Mouse (Mus musculus): Measurements from ENCODE around the gene Gpld1. TPM values are rescaled to one million over a fixed set of nuclear protein-coding genes. Genes with fewer than 3 reads are reported as not detected.
A peak's percentile ranks its signal among the peaks of the same experiment; 100 is the strongest.
"Not testable (repeated sequence)": the region's sequence is repeated elsewhere in the genome, so short reads cannot be mapped to it uniquely, and the experiment has no call there.

The Gpld1 gene
- total RNA-seq, 2 experiments from 2014 or later: 0.40 to 0.54 TPM

DNA sequence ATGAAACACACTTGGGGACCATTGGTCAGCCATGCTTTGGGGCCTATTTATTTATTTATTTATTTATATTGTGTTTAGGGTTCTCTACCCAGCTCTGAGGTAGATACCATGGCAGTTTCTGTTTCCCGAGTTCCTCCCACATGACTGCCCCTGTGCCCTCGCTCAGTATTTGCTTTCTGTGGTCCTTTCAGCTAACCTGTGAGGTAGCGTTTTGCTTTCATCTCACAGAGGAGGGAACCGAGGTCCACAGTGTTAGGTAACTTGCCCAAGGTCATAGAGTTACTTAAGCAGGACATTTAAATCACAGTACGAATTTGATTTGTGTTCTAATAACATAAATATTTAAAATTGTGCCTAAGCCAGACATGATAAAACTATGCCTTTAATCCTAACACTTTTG, 4.2 kb downstream of the Gpld1 start:
- no peak for DNase-seq

DNA sequence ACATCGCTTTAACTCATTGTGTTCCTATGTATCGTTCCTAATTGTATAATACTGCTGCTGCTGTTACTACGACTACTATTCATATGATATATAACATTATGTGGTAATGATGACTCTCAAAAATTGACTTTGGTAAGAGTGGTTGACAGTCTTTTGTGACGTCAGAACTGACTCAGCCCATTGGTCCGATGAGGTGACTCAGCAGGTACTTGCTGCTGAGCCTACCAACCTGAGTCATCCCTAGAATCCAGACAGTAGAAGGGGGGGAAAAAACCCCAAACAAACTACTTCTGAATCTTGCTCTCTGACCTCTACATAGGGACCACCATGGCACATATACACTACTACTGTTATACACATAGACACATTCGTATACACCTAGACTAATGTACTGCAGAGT, 5.9 kb downstream of the Gpld1 start:
- DNase-seq: no peak

DNA sequence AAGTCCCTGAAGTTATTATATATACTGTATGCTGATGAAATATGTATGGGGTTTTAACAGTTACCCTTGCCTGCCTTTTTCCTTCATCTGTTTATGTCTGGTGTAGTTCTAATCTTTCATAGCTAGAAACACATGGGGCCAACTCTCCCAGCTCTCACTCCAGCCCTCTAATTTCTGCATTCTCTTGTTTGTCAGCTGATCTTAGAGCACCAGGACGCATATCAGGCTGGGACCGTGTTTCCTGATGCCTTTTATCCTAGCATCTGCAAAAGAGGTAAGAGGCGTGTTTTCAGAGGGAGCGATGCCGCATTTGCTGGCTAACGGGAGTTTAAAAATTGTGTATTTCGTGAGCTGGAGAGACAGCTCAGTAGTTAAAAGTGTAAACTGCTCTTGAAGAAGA, 9.7 kb downstream of the Gpld1 start:
- DNase-seq: no peak

DNA sequence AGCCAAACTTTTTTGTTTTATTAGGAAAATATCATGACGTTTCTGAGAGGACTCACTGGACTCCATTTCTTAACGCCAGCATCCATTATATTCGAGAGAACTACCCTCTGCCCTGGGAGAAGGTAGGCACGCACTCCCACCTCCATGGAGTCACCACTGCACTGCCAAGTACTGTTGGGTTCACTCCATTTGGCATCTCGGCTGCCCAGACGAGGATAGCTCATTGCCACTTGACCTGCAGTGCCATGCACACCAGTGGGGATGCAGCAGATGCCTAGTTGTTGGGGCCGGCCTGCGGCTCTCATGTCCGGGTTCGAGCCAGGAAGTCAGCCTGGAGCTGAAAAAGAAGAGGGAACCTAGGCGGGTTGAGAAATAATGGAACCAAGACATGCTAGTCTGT, 12.1 kb downstream of the Gpld1 start:
- no peak for DNase-seq

DNA sequence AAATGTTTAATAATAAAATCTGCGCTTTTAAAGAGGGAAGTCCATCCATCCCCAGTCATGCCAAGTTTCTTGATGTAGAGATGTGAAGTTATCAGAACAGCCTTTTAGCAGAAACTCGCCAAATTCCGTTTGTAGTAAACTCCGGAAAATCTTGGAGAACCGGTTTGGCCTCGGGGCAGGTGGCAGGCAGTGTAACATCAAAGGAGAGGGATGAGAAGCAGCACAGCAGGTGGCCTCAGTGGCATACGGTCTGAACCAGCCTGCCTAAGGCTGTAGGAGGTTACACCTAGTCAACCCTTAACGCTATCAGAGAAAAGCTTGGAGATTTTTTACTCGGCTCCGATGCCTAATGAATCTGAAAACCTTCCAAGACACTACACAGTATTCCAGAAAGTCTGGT, 12.5 kb downstream of the Gpld1 start:
- DNase-seq: no peak

DNA sequence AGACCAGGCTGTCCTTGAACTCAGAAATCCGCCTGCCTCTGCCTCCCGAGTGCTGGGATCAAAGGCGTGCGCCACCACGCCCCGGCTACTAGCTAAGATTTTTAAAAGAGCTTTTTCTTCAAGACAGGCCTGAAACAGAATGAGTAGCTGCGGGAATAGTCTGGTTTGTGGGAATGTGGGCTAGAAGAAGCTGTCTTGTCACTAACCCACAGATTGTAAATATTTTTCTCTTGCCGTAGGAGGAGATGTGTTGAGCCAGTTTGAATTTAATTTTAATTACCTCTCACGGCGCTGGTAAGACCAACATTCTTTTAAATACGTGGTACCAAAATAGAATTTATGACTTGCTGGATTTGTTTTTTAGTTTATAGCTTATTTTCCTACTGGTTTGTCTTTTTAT, 15.7 kb downstream of the Gpld1 start:
- DNase-seq: no peak

DNA sequence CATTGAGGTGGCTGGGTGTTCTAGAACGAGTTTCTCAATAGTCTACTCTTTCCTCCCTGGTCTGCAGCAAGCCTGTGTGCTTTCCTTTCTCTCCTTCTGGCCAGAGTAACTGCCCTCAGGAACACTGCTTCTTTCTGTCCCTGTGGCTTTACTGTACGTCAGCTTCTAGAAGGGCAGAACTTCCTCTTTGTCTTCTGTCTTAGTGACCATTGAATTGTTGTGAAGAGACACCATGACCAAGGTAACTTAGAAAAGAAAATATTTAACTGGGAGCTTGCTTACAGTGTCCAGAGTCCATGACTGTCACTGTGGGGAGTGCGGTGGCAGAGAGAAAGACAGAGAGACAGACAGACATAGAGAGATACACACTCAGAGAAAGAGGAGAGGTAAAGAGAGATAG, 17.1 kb downstream of the Gpld1 start:
- DNase-seq: no peak

DNA sequence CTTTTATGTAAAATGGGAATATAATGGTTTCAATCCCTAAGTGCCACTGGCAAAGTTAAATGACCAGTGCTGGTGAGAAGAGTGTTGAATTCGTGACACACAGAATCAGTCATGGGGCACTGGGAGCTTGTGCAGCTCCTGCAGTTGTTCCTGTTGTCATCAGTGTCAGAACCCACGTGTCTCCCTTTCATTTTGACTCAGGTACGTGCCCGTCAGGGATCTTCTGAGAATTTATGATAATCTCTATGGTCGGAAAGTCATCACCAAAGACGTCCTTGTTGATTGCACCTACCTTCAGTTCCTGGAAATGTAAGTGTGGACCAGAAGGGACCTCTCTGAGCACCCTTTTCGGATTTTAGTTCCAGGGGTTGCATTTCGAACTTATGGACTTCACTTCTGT, 19.2 kb downstream of the Gpld1 start:
- DNase-seq: no peak

DNA sequence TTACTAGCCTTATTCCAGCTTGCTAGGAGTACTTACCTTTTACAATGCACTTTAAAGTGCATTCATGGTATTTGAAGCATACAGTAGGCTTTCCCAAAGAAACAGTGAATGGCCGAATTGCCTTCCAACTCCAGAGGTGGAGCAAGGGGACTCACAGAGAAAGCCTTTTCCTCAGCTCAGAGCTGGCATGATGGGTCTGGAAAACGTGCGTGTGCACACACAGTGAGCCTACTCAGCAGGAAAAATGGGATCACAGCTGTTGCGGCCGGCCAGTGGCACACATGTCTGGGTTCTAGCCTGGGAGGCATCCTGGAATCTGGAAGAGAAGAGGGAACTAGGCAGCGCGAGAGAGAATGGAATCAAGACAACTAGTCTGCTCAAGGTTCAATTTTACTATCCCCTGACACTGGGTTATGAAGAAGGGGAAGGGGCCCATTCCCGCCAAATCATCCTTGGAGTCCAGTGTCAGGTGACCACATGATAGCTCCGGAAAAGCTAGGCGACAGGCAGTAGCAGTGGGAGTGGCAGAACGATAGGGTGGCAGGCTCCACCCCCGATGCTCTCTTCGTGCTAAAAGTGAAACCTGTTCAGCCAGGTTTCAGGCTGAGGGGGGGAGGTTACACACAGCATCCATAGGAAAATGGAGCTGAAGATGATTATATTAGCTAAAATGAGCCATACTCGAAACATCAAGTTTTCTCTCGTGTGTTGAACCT, 22.3 kb downstream of the Gpld1 start:
- no peak for DNase-seq

DNA sequence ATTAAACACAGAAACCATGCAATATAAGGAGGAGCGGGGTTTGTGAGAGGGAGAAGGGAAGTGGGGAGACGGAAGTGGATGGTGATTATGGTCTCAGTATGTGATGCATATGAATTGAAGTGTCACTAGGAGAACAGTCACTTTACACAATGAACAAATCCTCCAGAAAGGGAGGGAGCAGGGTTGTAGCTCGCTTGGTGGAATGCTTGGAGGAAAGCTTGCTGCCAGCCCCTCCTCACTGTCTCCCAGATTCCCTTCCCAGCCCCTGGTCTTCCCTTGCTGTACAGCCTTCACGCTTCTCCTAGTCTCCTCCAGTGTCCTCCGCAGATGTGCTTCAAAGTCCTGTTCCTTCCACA, 22.9 kb downstream of the Gpld1 start:
- DNase-seq: no peak

DNA sequence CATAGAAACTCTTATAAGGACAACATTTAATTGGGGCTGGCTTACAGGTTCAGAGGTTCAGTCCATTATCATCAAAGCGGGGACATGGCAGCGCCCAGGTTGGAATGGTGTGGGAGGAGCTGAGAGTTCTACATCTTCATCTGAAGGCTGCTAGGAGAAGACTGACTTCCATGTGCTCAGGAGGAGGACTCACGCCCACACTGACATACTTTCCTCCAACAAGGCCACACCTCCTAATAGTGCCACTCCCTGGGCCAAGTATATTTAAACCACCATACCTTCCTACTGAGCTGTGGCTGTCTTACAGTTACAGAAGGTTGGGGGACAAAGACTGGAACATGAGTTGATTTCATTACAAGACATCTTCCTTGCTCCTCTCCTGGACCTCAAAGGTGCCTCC, 28.8 kb downstream of the Gpld1 start:
- not testable (repeated sequence) for DNase-seq

DNA sequence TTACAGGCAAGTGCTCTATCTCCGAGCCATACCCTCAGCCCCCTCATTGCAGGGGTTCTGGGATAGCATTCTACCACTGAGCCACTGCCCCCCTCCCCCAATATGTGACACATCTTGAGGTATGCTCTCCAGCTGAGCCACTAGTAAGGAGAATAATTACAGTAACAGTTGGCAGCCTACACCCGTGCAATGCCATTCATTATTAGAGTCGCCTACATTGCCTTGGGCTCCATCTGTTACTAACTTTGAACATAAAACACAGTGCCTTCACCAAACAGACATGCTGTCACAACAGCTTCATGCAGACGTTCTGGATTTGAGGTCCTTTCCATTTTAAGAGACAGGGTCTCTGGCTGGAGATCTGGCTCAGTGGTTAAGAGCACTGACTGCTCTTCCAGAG, 33.4 kb downstream of the Gpld1 start:
- no peak for DNase-seq

DNA sequence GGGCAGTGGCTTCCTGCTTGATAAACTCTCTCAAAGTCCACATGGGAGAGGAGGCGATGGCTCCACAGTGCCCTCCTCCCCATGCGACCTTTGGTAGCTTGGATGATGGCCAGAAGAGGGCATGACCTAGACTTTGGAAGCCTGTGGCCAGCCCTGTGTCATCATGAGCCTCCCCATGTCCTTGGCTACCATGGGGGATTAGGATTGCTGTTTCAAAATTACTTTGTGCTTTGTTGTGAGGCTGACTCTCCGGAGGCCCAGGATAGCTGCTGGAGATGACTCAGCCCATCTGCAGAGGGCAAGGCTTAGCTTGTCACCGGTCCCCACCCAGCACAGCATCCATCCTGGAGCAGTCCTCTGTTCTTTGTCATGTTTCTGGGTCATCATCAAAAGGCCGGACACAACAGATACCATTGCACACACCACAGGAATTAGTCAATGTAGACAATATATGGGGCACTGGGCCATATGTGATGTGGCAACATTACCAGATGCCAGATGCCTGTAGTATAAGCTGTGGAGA, 34.9 kb downstream of the Gpld1 start:
- no peak for DNase-seq

DNA sequence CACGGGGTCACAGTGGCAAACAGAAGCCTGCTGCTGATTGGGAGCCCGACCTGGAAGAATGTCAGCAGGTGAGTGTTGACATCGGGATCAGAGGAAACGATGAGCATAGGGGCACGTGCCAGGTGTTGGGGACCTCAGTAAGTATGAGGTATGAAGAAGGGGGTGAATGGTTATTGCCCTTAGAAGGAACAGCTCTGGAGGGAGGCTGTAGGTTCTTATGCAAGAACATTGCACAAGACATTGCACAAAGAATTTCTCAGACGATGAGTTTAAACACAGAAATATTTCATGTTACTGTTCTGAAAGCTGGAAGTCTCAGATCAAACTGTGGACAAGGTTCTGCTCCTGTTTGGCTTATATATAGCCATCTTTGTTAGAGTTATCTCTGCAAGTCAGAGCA, 38.1 kb downstream of the Gpld1 start:
- no peak for DNase-seq

DNA sequence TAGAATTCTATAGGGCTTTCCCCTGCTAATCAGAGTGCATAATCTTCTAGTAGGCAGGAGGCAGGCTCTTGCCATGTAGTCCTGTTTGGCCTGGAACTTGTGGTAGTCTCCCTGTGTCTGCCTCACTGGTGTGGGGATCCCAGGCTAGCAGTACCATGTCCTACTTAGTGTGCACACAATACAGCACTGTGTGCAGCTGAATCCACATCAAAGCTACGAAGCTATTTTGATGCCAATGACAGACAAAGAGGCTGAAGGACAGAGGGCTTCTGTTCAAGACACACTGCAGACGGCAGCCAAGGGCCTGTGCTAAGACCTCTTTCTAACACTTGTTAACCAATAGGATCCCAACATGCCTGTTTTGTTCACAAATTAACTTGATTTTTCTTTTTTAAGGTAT, 42.5 kb downstream of the Gpld1 start:
- DNase-seq: no peak

DNA sequence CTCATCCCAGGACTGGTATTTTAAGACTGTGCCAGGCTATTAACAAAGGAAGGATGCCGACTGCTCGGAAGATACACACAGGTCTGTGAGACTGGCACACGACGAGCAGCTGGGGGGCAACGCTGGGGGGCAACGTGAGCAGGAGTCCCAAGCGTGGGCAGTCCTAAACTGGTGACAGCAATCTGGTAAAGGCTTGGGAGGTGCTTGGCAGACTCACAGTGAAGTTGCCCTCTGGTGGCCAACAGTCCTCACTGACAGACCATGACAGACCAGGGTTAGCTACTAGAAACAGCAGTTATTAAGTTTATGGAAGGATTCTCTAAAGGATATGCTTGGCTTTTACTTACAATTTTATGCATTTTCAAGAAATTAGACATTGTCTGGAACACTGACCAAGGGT, 45.4 kb downstream of the Gpld1 start:
- peak; percentile 59 for DNase-seq

DNA sequence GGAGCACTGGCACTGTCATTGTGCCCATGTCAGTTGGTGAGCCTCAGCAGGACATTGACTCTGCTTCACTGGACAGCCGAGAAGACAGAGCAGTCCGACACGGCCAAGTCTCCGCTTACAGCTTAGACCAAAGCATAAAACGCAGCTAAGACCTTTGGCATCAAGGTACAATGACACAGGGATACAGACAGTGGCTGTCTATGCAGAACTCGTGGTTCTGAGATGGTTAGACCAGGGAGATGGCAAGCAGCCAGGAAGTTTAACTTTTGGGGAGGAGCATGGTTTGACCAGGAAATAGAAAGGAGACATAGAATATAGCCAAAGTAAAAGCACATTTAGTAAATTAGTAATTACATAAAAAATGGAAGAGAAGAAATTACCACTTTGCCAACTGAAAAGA, 46.1 kb downstream of the Gpld1 start:
- no peak for DNase-seq

DNA sequence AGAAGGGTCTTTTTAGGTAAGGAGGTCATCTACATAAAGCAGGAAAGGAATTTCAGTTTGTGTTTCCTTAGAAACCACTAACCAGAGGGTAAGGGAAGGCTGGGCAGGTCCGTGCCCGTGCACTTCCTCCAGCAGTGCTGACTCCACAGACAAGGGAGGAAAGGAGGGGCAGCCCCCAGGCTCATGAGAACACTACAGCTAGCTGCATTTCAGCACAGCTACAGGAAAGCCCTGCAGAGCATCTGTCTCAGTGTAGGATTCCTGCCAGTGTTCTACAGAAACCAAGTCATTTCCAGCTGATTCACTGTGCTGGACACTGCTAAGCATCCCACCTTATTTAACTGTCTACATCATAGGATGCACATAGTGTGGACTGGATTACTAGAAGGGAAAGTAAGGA, 50.2 kb downstream of the Gpld1 start:
- DNase-seq: no peak

DNA sequence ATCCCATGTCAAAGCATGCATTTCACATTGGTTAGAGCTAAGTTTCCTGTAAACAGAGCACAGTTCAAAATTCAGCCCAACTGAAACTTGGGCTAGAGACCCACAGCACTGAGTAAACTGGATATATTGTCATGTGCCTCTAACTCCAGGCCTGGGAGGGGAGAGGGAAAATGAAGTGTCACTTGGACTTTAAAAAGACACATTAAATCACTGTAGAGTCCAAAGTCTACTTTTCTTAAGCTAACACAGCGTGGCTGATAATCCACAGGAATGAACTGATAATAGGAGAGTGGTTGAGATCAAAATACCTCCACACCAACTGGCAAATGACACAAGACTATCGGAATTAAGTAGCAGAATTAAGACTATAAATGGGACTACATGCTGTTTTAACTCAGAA, 56.6 kb downstream of the Gpld1 start:
- no peak for DNase-seq

DNA sequence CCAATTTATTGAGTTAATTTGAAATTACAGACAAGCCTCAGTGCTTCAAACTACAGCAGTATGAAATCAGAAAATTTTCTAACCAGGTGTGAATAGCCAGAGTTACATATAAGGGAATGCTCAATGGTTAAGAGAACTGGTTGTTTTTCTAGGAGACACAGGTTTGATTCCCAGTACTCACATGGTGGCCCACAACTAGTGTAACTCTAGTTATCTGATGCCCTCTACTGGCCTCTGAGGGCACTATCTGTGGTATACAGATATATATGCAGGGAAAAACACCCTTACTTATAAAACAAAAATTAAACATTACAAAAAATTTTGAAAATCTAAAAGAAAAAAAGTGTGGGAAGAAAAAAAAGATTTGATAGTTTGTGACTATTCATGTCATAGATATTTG, 60.0 kb downstream of the Gpld1 start:
- no peak for DNase-seq

DNA sequence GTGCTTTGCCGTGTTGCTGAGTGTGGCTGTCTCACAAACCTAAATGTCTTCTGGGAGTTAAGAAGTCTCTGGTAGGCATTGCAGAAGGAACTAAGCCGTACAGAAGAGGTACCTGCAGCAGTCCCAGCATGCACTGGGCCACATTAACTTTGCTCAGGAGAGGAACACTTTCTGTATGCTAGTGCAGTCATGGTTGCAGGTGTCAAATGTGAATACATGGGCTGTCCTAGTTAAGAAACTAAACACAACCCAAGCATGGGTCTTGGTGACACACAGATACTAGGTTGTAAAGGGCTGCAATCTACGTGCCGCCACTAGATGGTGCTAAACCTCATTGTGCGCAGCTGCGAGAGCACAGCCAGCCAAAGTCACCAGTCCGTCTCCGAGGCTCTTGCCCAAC, 64.2 kb downstream of the Gpld1 start:
- peak; percentile 55 for DNase-seq

DNA sequence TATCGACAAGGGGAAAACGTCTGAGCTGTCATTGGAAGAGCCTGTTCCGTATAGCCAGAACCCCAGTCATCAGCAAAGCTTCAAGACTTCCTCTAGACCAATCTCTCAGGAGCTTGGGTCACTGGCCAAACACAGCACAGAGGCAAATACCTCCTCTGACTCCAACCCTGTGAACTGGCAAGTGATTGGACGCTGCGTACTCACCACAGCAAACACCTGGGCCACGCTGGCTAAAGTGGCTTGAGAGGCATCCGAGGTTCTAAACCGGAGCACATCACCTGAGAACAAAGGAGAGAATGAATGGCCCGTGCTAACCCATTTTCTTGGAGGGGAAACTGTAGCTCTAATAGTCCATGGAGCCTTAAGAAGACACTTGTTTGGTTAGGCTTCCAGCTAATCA, 75.4 kb downstream of the Gpld1 start:
- no peak for DNase-seq

DNA sequence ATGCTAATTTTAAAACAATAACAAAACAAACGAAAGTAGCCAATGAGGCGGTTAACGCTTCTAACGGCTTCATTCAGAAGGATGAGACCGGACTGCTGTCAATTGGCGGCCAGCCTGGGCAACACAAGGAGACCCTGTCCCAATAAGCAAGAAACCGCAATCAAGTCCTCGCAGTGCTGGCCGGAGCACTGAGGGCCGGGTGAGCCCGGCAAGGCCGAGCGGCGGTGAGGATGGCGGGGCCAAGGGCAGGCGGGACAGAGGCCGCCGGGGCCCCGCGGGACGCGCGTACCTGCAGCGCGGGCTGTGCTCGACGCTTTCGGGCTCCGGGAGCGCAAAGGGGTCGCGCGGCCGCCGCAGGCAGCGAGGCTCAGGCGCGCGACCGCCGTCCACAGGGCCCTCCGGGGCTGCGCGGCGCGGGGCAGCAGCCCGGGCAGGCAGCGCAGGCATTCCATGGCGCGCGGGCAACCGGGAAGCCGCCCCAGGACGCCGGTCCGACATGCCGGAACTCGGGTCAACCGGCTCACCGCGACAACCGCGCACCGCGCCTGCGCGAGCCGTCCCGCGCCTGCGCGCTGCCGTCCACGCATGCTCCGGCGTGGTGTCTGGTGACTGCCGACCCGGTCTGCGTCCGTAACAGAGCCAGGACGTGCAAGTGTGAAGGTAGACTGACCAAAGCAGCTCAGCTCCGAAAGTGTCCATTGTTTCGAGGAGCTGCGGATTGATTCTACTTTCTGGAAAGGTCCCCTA, 77.0 kb downstream of the Gpld1 start, which contains the start of gene Mrs2:
Gene Mrs2, minus strand, starts transcription at position 587 of the 747 bp plus-strand sequence.
- peak; percentile 89 for DNase-seq

DNA sequence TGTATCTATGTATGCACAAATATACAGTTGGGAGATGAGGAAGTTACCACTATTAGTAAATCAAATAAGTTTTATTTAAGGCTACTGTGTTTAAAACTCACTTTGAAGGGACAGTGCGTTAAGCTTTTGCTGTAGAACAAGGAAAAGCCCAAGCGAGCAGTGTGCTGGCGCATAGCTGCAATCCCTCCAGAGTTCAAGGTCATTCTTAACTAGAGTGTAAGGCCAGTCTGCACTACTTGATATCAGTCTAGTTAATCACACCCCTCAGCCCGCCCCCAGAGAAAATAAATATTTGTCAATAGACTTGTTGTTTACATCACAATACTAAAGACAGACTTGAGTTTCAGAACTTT, 77.6 kb downstream of the Gpld1 start:
- DNase-seq: no peak
